Mouse (Mus musculus) limb, embryonic 11.5 days (tissue): Measurements from ENCODE around the gene H2al1e. TPM values are rescaled to one million over a fixed set of nuclear protein-coding genes. Genes with fewer than 3 reads are reported as not detected.
"Not testable (repeated sequence)": the region's sequence is repeated elsewhere in the genome, so short reads cannot be mapped to it uniquely, and the experiment has no call there.

Source experiments
- ATAC-seq: fragments of 200-750 bp; cut with Nextera tagmentation; 2 replicates; pipeline ENCODE4 v1.8.0; 2017; ENCODE audit warnings: low read depth; ENCODE audit not compliant: insufficient number of reproducible peaks, low FRiP score, low TSS enrichment
- DNase-seq: peaks from one replicate; pipeline ENCODE4 v3.0.0-alpha.2; 2015; ENCODE audit warnings: low spot score
- H3K27ac ChIP-seq: fragments of 300-500 bp; sonication (generic); replicated peaks from 2 replicates; pipeline ENCODE4 v1.5.1; 2014; ENCODE audit warnings: low read depth, mild to moderate bottlenecking, low read length
- H3K27me3 ChIP-seq: fragments of 300-500 bp; sonication (generic); 2 replicates; pipeline ENCODE4 v1.6.1; 2014; ENCODE audit warnings: mild to moderate bottlenecking, low read length, mixed read lengths; ENCODE audit not compliant: control insufficient read depth, insufficient read depth
- H3K36me3 ChIP-seq: fragments of 300-500 bp; sonication (generic); 2 replicates; pipeline ENCODE4 v1.6.1; 2014; ENCODE audit warnings: mild to moderate bottlenecking, low read length, moderate library complexity, mixed read lengths; ENCODE audit not compliant: control insufficient read depth, insufficient read depth
- H3K4me1 ChIP-seq: fragments of 300-500 bp; sonication (generic); 2 replicates; pipeline ENCODE4 v1.6.1; 2014; ENCODE audit warnings: low read length, mixed read lengths; ENCODE audit not compliant: control insufficient read depth, insufficient read depth
- H3K4me2 ChIP-seq: fragments of 300-500 bp; sonication (generic); 2 replicates; pipeline ENCODE4 v1.6.1; 2014; ENCODE audit warnings: low read depth, mild to moderate bottlenecking, moderate library complexity; ENCODE audit not compliant: severe bottlenecking
- H3K4me3 ChIP-seq: fragments of 300-500 bp; sonication (generic); 2 replicates; pipeline ENCODE4 v1.5.1; 2014; ENCODE audit warnings: low read depth, low read length
- H3K9ac ChIP-seq: fragments of 300-500 bp; sonication (generic); 2 replicates; pipeline ENCODE4 v1.6.1; 2014; ENCODE audit warnings: mild to moderate bottlenecking, low read length
- H3K9me3 ChIP-seq: fragments of 300-500 bp; sonication (generic); 2 replicates; pipeline ENCODE4 v1.6.1; 2016; ENCODE audit warnings: low read length; ENCODE audit not compliant: control insufficient read depth
- WGBS: fragments of 180-500 bp; shearing (Covaris S2); extraction: QIAGEN DNeasy Blood & Tissue Kit; methylation state at CpG from one replicate; pipeline ENCODE4 v1.1.7; 2014; 5-methylcytosine and 5-hydroxymethylcytosine counted together
- polyA plus RNA-seq: library from polyadenylated mRNA; unstranded; fragments of >200 nt; fragmentation: Nextera tagmentation; extraction: Ambion mirVana; gene quantifications from 2 replicates; pipeline ENCODE4 v1.2.1, GENCODE M21; 2014

The H2al1e gene
- polyA plus RNA-seq: not detected in 2 replicates

- H3K4me2 ChIP-seq, H3K4me1 ChIP-seq, H3K9me3 ChIP-seq, H3K4me3 ChIP-seq, H3K36me3 ChIP-seq, DNase-seq, H3K27ac ChIP-seq, H3K27me3 ChIP-seq, ATAC-seq, H3K9ac ChIP-seq: not testable (repeated sequence)
- no CpG with 5 or more reads among the region's 3 CpGs for WGBS
Observed at GRCm38 (mm10) chrX:11311634-11312033, at the start of gene H2al1e. TSS of gene H2al1e (plus strand) at chrX:11311934.

- Histone ChIP-seq H3K4me3 (no peak overlapping the region), H3K36me3 (no peaks in the 10 kb centered on the region), H3K27ac (no peak overlapping the region), H3K4me1 (no peaks in the 10 kb centered on the region), H3K9ac (no peak overlapping the region), H3K27me3 (no peaks in the 10 kb centered on the region), H3K4me2 (no peak overlapping the region), H3K9me3 (no peaks in the 10 kb centered on the region)
- 58% methylated on average over 8 of the region's 8 CpGs for WGBS
- DNase-seq (no peak), ATAC-seq (no peak)
Observed at GRCm38 (mm10) chrX:11264918-11265317, 46.8 kb upstream of the H2al1e start.

- ATAC-seq (no peak), DNase-seq (no peak)
- WGBS: 58% methylated on average over 7 of the region's 7 CpGs
- no peaks in the 10 kb centered on the region for H3K27me3 ChIP-seq
- no peaks in the 10 kb centered on the region for H3K36me3 ChIP-seq
- H3K4me3 ChIP-seq: no peak overlapping the region
- H3K4me2 ChIP-seq: no peak overlapping the region
- no peak overlapping the region for H3K9ac ChIP-seq
- H3K4me1 ChIP-seq: no peaks in the 10 kb centered on the region
- no peak overlapping the region for H3K27ac ChIP-seq
- no peaks in the 10 kb centered on the region for H3K9me3 ChIP-seq
Observed at GRCm38 (mm10) chrX:11267791-11268190, 43.9 kb upstream of the H2al1e start.

GRCm38 (mm10) chrX:11269074-11269473, 42.7 kb upstream of the H2al1e start:
- Histone ChIP-seq H3K9me3 (no peaks in the 10 kb centered on the region), H3K4me3 (no peak overlapping the region), H3K36me3 (no peaks in the 10 kb centered on the region), H3K4me2 (no peak overlapping the region), H3K9ac (no peak overlapping the region), H3K4me1 (no peaks in the 10 kb centered on the region), H3K27me3 (no peaks in the 10 kb centered on the region), H3K27ac (no peak overlapping the region)
- ATAC-seq (no peak), DNase-seq (no peak)
- WGBS: 89% methylated on average over 3 of the region's 3 CpGs

- H3K4me1 ChIP-seq: no peaks in the 10 kb centered on the region
- no peak overlapping the region for H3K4me2 ChIP-seq
- no peak overlapping the region for H3K27ac ChIP-seq
- ATAC-seq (no peak), DNase-seq (no peak)
- no peak overlapping the region for H3K9ac ChIP-seq
- H3K27me3 ChIP-seq: peaks cover 7% of the 10 kb centered on the region; the same call in 1 of the 2 replicates
- no peaks in the 10 kb centered on the region for H3K36me3 ChIP-seq
- no peaks in the 10 kb centered on the region for H3K9me3 ChIP-seq
- 89% methylated on average over 3 of the region's 3 CpGs for WGBS
- no peak overlapping the region for H3K4me3 ChIP-seq
Observed at GRCm38 (mm10) chrX:11273190-11273589, 38.5 kb upstream of the H2al1e start.

- Histone ChIP-seq H3K27ac (no peak overlapping the region), H3K9ac (no peak overlapping the region), H3K36me3 (no peaks in the 10 kb centered on the region), H3K4me2 (no peak overlapping the region), H3K4me3 (no peak overlapping the region), H3K4me1 (no peaks in the 10 kb centered on the region), H3K27me3 (peaks cover 7% of the 10 kb centered on the region; the same call in 1 of the 2 replicates), H3K9me3 (no peaks in the 10 kb centered on the region)
- DNase-seq: no peak
- WGBS: 91% methylated on average over 6 of the region's 6 CpGs
- no peak for ATAC-seq
Observed at GRCm38 (mm10) chrX:11277083-11277482, 34.7 kb upstream of the H2al1e start.

- Histone ChIP-seq H3K27me3 (peaks cover 7% of the 10 kb centered on the region; the same call in 1 of the 2 replicates), H3K36me3 (no peaks in the 10 kb centered on the region), H3K9me3 (no peaks in the 10 kb centered on the region), H3K9ac (no peak overlapping the region), H3K4me1 (no peaks in the 10 kb centered on the region), H3K27ac (no peak overlapping the region), H3K4me3 (no peak overlapping the region), H3K4me2 (no peak overlapping the region)
- ATAC-seq (no peak), DNase-seq (no peak)
- WGBS: 63% methylated on average over 2 of the region's 2 CpGs
Observed at GRCm38 (mm10) chrX:11280741-11281140, 31.0 kb upstream of the H2al1e start.

GRCm38 (mm10) chrX:11288306-11288882, 23.3 kb upstream of the H2al1e start:
- no peak overlapping the region for H3K27ac ChIP-seq
- no peak overlapping the region for H3K4me3 ChIP-seq
- 77% methylated on average over 14 of the region's 14 CpGs for WGBS
- no peak for ATAC-seq
- no peaks in the 10 kb centered on the region for H3K4me1 ChIP-seq
- DNase-seq: no peak
- no peaks in the 10 kb centered on the region for H3K36me3 ChIP-seq
- H3K9me3 ChIP-seq: no peaks in the 10 kb centered on the region
- no peak overlapping the region for H3K9ac ChIP-seq
- peaks cover 6% of the 10 kb centered on the region; the same call in 1 of the 2 replicates for H3K27me3 ChIP-seq
- no peak overlapping the region for H3K4me2 ChIP-seq

- no peaks in the 10 kb centered on the region for H3K36me3 ChIP-seq
- no peak overlapping the region for H3K27ac ChIP-seq
- WGBS: 76% methylated on average over 4 of the region's 4 CpGs
- no peak for ATAC-seq
- no peaks in the 10 kb centered on the region for H3K4me1 ChIP-seq
- peaks cover 6% of the 10 kb centered on the region; the same call in 1 of the 2 replicates for H3K27me3 ChIP-seq
- no peak for DNase-seq
- H3K4me3 ChIP-seq: no peak overlapping the region
- H3K9me3 ChIP-seq: no peaks in the 10 kb centered on the region
- no peak overlapping the region for H3K9ac ChIP-seq
- H3K4me2 ChIP-seq: no peak overlapping the region
Observed at GRCm38 (mm10) chrX:11289244-11289643, 22.5 kb upstream of the H2al1e start.
